Mouse (Mus musculus) neural tube, embryonic 11.5 days (tissue): ENCODE results near the gene Epop. TPM values are rescaled to one million over a fixed set of nuclear protein-coding genes. Genes with fewer than 3 reads are reported as not detected.
A peak's percentile ranks its signal among the peaks of the same experiment; 100 is the strongest.

Experiments used
- ATAC-seq: fragments of 200-750 bp; cut with Nextera tagmentation; 2 replicates; pipeline ENCODE4 v1.8.0; 2017; ENCODE audit warnings: moderate number of reproducible peaks, mild to moderate bottlenecking, moderate TSS enrichment, moderate library complexity; ENCODE audit not compliant: insufficient read depth, low FRiP score, low TSS enrichment
- DNase-seq: peaks from one replicate; pipeline ENCODE4 v3.0.0-alpha.2; 2015; ENCODE audit warnings: low spot score
- H3K27ac ChIP-seq: fragments of 300-500 bp; sonication (generic); 2 replicates; pipeline ENCODE4 v1.5.1; 2014; ENCODE audit warnings: low read depth, mild to moderate bottlenecking, low read length
- H3K27me3 ChIP-seq: fragments of 300-500 bp; sonication (generic); 2 replicates; pipeline ENCODE4 v1.6.1; 2014; ENCODE audit warnings: mild to moderate bottlenecking, low read length, mixed read lengths; ENCODE audit not compliant: control insufficient read depth, insufficient read depth
- H3K36me3 ChIP-seq: fragments of 300-500 bp; sonication (generic); 2 replicates; pipeline ENCODE4 v1.6.1; 2014; ENCODE audit warnings: mild to moderate bottlenecking, low read length, moderate library complexity, mixed read lengths; ENCODE audit not compliant: control insufficient read depth, insufficient read depth
- H3K4me1 ChIP-seq: fragments of 300-500 bp; sonication (generic); 2 replicates; pipeline ENCODE4 v1.6.1; 2014; ENCODE audit warnings: low read length, mixed read lengths; ENCODE audit not compliant: control insufficient read depth, insufficient read depth
- H3K4me2 ChIP-seq: fragments of 300-500 bp; sonication (generic); 2 replicates; pipeline ENCODE4 v1.6.1; 2014; ENCODE audit warnings: low read depth, mild to moderate bottlenecking, moderate library complexity
- H3K4me3 ChIP-seq: fragments of 300-500 bp; sonication (generic); 2 replicates; pipeline ENCODE4 v1.5.1; 2014; ENCODE audit warnings: low read depth, low read length
- H3K9ac ChIP-seq: fragments of 300-500 bp; sonication (generic); 2 replicates; pipeline ENCODE4 v1.6.1; 2014; ENCODE audit warnings: mild to moderate bottlenecking, low read length
- H3K9me3 ChIP-seq: fragments of 300-500 bp; sonication (generic); 2 replicates; pipeline ENCODE4 v1.6.1; 2016; ENCODE audit warnings: low read length; ENCODE audit not compliant: control insufficient read depth
- WGBS: fragments of 180-500 bp; shearing (Covaris S2); extraction: QIAGEN DNeasy Blood & Tissue Kit; methylation state at CpG from one replicate; pipeline ENCODE4 v1.1.7; 2014; 5-methylcytosine and 5-hydroxymethylcytosine counted together
- polyA plus RNA-seq: library from polyadenylated mRNA; unstranded; fragments of >200 nt; fragmentation: Nextera tagmentation; extraction: Ambion mirVana; gene quantifications from 2 replicates; pipeline ENCODE4 v1.2.1, GENCODE M21; 2014

Epop gene
- polyA plus RNA-seq, 1 experiment from 2014 or later: 11.0 TPM

DNA sequence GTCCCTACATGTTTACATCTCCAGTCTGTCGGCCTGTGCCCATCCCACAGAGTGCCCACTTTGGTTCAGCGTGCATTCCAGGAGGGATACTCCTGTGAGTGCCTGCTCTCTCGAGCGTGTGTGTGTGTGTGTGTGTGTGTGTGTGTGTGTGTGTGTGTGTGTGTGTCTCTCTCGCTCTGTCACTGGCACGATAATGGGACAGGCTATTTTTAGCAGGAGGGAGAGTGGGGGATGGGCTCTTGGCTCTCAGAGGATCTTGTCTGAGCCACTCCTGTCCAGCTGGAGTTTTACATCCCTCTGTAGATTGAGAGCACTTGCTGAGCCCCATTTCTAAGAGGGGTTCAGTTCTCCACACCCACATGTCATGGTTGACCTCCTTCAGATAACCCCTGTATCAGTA, 40.3 kb upstream of the Epop start:
- 60% methylated on average over 6 of the region's 6 CpGs for WGBS
- peak; percentile 14 for DNase-seq
- Histone ChIP-seq H3K4me1 (peaks cover 1% of the 10 kb centered on the region; the same call in 1 of the 2 replicates), H3K27ac (no peak overlapping the region), H3K9ac (no peak overlapping the region), H3K27me3 (no peaks in the 10 kb centered on the region), H3K9me3 (no peaks in the 10 kb centered on the region), H3K4me3 (no peak overlapping the region), H3K4me2 (no peak overlapping the region), H3K36me3 (peaks cover 23% of the 10 kb centered on the region)
- no peak for ATAC-seq

DNA sequence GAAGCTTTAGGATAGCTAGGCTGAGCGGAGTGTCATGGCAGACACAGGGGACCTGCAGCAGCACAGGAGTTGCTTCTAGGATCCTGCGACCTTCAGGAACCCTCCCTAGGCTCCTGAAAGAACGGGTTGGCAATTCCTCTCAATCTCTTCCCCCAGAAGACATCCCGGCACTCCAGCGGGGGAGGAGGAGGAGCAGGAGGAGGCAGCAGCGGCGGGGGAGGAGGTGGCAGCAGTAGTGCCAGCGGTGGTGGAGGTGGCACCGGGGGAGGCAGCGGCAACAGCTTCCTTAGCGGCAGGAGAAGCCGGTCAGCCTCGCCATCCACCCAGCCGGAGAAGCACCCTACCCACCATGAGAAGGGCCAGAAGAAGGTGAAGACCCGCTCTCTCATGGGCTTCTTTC, 39.8 kb upstream of the Epop start:
- Histone ChIP-seq H3K9ac (no peak overlapping the region), H3K4me3 (no peak overlapping the region), H3K27ac (no peak overlapping the region), H3K4me2 (no peak overlapping the region), H3K9me3 (no peaks in the 10 kb centered on the region), H3K27me3 (no peaks in the 10 kb centered on the region), H3K36me3 (peaks cover 19% of the 10 kb centered on the region), H3K4me1 (peaks cover 4% of the 10 kb centered on the region; the same call in 1 of the 2 replicates)
- ATAC-seq (no peak), DNase-seq (no peak)
- WGBS: 67% methylated on average over 15 of the region's 15 CpGs

DNA sequence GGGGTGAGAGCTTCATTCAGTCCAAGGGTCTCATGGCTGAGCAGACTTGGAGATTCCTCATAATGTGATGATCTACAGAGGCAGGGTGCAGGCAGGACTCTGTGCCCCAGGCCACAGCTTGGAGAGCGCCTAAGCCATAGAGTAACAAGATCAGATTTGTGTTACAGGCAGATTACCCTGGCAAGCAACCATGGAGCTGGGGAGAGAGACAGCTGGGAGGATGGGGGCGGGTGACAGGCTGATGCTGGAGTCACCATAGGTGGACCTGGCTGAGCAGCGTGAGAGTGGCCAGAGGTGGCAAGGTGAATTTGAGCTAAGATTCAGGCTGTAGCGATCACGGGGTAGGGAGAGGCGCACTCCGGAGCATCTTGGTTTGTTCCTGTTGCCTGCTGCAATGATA, 38.7 kb upstream of the Epop start:
- no peak for DNase-seq
- Histone ChIP-seq H3K27me3 (no peaks in the 10 kb centered on the region), H3K36me3 (peaks cover 9% of the 10 kb centered on the region), H3K9ac (no peak overlapping the region), H3K9me3 (no peaks in the 10 kb centered on the region), H3K4me1 (peaks cover 4% of the 10 kb centered on the region; the same call in 1 of the 2 replicates), H3K27ac (no peak overlapping the region), H3K4me2 (no peak overlapping the region), H3K4me3 (no peak overlapping the region)
- no peak for ATAC-seq
- 95% methylated on average over 7 of the region's 7 CpGs for WGBS

DNA sequence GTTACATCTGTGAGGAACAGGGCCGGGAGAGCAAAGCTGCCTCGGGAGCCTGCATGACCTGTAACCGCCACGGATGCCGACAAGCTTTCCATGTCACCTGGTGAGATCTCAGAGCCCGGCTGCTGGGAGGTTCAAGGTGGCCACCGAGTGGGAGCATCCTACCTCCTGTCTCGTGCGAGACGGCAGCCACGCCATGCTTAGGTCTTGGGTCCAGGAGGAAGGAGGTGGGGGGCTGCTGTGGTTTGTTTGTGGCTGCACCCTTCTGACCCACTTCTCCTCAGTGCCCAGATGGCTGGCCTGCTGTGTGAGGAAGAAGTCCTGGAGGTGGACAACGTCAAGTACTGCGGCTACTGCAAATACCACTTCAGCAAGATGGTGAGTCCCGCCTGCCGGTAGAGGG, 37.3 kb upstream of the Epop start:
- WGBS: 93% methylated on average over 15 of the region's 15 CpGs
- ATAC-seq: no peak
- Histone ChIP-seq H3K27me3 (peaks cover 8% of the 10 kb centered on the region), H3K4me1 (peaks cover 10% of the 10 kb centered on the region), H3K27ac (no peak overlapping the region), H3K4me3 (no peak overlapping the region), H3K9me3 (no peaks in the 10 kb centered on the region), H3K9ac (no peak overlapping the region), H3K36me3 (peaks cover 8% of the 10 kb centered on the region), H3K4me2 (no peak overlapping the region)
- DNase-seq: no peak

DNA sequence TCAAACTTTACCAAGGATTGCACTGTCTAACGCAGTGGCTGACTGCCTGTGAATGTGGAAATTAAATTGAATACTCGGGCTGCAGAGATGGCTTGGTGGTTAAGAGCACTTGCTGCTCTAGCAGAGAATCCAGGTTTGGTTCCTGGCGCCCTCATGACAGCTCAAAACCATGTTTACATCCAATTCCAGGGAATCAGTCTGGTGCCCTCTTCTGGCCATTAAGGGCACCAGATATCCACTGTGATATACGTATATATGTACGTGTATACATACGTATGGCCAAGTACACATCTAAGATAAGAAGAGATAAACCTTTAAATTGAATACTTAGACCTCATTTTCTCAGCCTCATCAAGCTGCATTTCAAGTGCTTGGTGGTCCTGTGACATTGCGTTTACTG, 36.7 kb upstream of the Epop start:
- peaks cover 14% of the 10 kb centered on the region for H3K27me3 ChIP-seq
- peaks cover 14% of the 10 kb centered on the region for H3K4me1 ChIP-seq
- no peak overlapping the region for H3K4me3 ChIP-seq
- H3K9ac ChIP-seq: no peak overlapping the region
- WGBS: 95% methylated on average over 7 of the region's 7 CpGs
- DNase-seq (no peak), ATAC-seq (no peak)
- no peak overlapping the region for H3K27ac ChIP-seq
- H3K4me2 ChIP-seq: no peak overlapping the region
- H3K9me3 ChIP-seq: no peaks in the 10 kb centered on the region
- peaks cover 7% of the 10 kb centered on the region for H3K36me3 ChIP-seq

DNA sequence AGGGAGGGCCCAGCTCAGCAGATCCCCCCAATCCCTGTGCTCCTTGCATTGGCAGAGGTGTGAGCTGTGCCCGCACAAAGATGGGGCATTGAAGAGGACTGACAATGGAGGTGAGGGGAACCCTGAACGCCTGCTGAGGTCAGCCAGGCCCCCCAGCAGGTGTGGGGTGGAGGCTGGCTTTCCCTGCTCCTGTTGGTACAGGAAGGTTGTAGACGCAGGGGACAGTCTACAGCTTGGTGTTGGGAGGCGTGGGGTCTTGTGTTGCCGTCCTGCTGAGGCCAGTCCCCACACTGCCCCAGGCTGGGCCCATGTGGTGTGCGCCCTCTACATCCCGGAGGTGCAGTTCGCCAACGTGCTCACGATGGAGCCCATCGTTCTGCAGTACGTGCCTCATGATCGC, 35.9 kb upstream of the Epop start:
- Histone ChIP-seq H3K9ac (no peak overlapping the region), H3K36me3 (peaks cover 3% of the 10 kb centered on the region), H3K27me3 (peaks cover 22% of the 10 kb centered on the region), H3K9me3 (no peaks in the 10 kb centered on the region), H3K27ac (no peak overlapping the region), H3K4me2 (no peak overlapping the region), H3K4me3 (no peak overlapping the region), H3K4me1 (peaks cover 20% of the 10 kb centered on the region)
- no peak for ATAC-seq
- 91% methylated on average over 13 of the region's 13 CpGs for WGBS
- DNase-seq: no peak

DNA sequence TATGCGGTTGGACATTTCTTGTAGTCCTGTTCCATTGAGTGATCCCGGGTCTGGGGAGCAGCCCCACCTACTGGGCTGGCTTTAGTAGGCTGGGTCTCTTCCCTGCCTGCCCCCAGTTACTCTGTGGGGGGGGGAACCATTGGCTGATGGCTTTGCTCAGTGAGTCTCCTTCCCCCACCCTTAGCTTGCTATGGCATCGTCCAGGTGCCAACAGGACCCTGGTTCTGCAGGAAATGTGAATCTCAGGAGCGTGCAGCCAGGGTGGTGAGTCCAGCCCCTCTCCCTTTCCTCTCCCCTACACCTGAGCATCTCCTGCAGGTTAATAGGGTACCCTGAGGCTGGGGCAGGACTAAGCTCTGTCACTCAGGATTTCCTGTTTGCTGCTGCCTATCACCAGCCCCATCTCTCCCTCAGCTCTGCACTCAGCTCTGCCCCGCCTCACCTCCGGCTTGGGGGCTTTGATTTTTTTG, 35.3 kb upstream of the Epop start:
- 39% methylated on average over 6 of the region's 6 CpGs for WGBS
- no peak overlapping the region for H3K9ac ChIP-seq
- H3K27ac ChIP-seq: no peak overlapping the region
- H3K4me2 ChIP-seq: peak overlapping the region; percentile 84
- H3K27me3 ChIP-seq: peaks cover 23% of the 10 kb centered on the region
- DNase-seq: no peak
- H3K4me3 ChIP-seq: peak overlapping the region; percentile 94
- no peak for ATAC-seq
- peaks cover 3% of the 10 kb centered on the region for H3K36me3 ChIP-seq
- H3K4me1 ChIP-seq: peaks cover 20% of the 10 kb centered on the region
- H3K9me3 ChIP-seq: no peaks in the 10 kb centered on the region

DNA sequence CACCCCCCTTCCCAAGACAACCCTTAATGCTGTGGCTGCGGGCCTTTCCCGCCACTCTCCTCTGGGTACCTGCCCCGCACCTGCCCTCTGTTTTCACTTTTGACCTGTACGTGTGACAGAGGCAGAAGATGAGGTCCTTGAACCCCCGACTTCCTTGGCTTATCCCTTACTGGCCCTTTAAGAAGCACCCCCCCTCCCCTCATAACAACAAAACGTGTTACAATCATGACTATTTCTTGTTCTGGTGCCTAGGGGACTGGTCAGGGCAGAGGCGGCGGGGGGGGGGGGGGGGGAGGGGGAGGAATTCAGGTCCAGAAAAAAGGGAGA, 34.8 kb upstream of the Epop start:
- Histone ChIP-seq H3K27ac (no peak overlapping the region), H3K27me3 (peaks cover 23% of the 10 kb centered on the region), H3K9ac (peak overlapping the region; percentile 88), H3K4me2 (peak overlapping the region; percentile 84), H3K9me3 (no peaks in the 10 kb centered on the region), H3K4me3 (peak overlapping the region; percentile 94), H3K4me1 (peaks cover 24% of the 10 kb centered on the region), H3K36me3 (peaks cover 3% of the 10 kb centered on the region)
- WGBS: 0% methylated on average over 6 of the region's 8 CpGs
- ATAC-seq (no peak), DNase-seq (no peak)

DNA sequence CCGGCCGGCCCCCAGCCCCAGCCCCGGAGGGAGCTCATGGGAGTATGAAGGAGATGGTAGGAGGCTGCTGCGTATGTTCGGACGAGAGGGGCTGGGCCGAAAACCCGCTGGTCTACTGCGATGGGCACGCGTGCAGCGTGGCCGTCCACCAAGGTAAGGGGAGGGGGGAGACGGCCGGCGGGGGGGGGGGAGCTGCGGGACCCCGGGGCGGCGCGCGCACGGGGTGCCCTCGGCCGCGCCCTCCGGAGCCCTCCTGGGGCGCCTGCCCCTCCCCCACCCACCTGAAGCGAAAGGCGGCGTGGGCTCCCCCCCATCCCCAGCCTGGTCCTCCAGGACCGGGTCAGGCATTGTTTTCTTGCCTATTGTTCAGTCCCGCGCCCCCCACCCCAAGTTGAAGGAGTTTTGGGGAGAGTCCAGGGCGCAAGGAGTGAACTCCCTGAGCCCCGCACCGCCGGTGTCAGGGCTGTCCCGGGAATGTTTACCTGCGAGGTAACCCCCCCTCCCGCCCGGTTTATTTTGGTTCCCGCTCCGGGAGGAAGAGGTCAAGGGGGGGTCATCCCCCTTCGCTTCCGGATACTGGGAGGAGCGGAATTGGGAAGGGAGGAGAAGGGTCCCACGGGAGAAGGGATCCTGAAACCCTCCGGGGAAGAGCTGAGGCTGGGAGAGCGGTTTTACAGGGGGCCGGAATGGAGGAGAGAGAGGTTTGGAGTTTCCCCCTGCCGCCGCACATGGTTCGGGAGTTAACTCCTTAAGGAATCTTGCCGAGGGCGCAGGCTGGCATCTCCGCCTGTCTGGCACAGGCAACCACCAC, 34.2 kb upstream of the Epop start:
- DNase-seq (peak; percentile 58), ATAC-seq (no peak)
- Histone ChIP-seq H3K9ac (peak overlapping the region; percentile 88), H3K4me2 (peak overlapping the region; percentile 84), H3K4me1 (peaks cover 24% of the 10 kb centered on the region), H3K9me3 (no peaks in the 10 kb centered on the region), H3K4me3 (peak overlapping the region; percentile 94), H3K27ac (peak overlapping the region; percentile 80), H3K27me3 (peaks cover 23% of the 10 kb centered on the region), H3K36me3 (peaks cover 3% of the 10 kb centered on the region)
- WGBS: under 1% methylated on average over 33 of the region's 57 CpGs
